In genomic region chr2:26602631-26603030, GRCm38 (mm10) we compare ENCODE assay signal across 11 mouse cellular contexts. TPM values are rescaled to one million over a fixed set of nuclear protein-coding genes. Genes with fewer than 3 reads are reported as not detected.
A peak's percentile ranks its signal among the peaks of the same experiment; 100 is the strongest.
DNase-seq lines count a peak whose midpoint lies in the region; ATAC-seq and TF ChIP-seq lines count a peak whose summit lies in the region.
"Had no signal": no experiment of that assay in that cellular context is flagged by ENCODE, and none has a peak within 500 bp of the region (broad histone marks: within the 10 kb centered on the region; RNA-seq: fewer than 3 reads in every experiment).

No protein-coding gene starts in this region.

- 79% methylated on average over 5 of the region's 5 CpGs for WGBS in kidney, embryonic 14.5 days
- WGBS in bone marrow, adult 2 months: 54% methylated on average over 5 of the region's 5 CpGs
- 82% methylated on average over 5 of the region's 5 CpGs for WGBS in embryonic facial prominence, embryonic 14.5 days
- WGBS in liver, embryonic 14.5 days (ENCODE audit: insufficient replicate concordance): 55% methylated on average over 5 of the region's 5 CpGs

- peak overlapping the region; percentile 70 for H3K4me3 ChIP-seq in kidney, embryonic 14.5 days (ENCODE audit: low read length)
- peak overlapping the region; percentile 93 for H3K4me3 ChIP-seq in bone marrow, adult 2 months (replicated peaks; ENCODE audit: control insufficient read depth, low read depth, low read length)
- H3K4me3 ChIP-seq in embryonic facial prominence, embryonic 14.5 days (ENCODE audit: low read depth, low read length): peak overlapping the region; percentile 76
- peak overlapping the region; percentile 54 to 64; a peak in 3 of 4 replicates for H3K4me3 ChIP-seq in liver, embryonic 14.5 days (ENCODE audit: insufficient read depth in 1 of 2, low read depth in 2 of 2, low read length in 2 of 2)

- peak overlapping the region; percentile 88 for H3K4me2 ChIP-seq in kidney, embryonic 14.5 days (replicated peaks; ENCODE audit: low read depth, low read length)
- peak overlapping the region; percentile 86; the same call in 1 of the 2 replicates for H3K4me2 ChIP-seq in embryonic facial prominence, embryonic 14.5 days (ENCODE audit: low read depth, low read length)
- peak overlapping the region; percentile 58 for H3K4me2 ChIP-seq in liver, embryonic 14.5 days (ENCODE audit: low read depth)

- H3K36me3 ChIP-seq in kidney, embryonic 14.5 days (ENCODE audit: control insufficient read depth, insufficient read depth, low read length): no peaks in the 10 kb centered on the region
- no peaks in the 10 kb centered on the region for H3K36me3 ChIP-seq in embryonic facial prominence, embryonic 14.5 days (ENCODE audit: control insufficient read depth, insufficient read depth, low read length)
- no peaks in the 10 kb centered on the region for H3K36me3 ChIP-seq in liver, embryonic 14.5 days (replicated peaks; ENCODE audit: control insufficient read depth, insufficient read depth, low read depth)
- H3K36me3 ChIP-seq: midbrain, embryonic 10.5 days had no signal

- ATAC-seq in kidney, embryonic 14.5 days (ENCODE audit: low FRiP score, low TSS enrichment): no peak
- no peak for ATAC-seq in embryonic facial prominence, embryonic 14.5 days (ENCODE audit: low read depth)
- no peak for ATAC-seq in liver, embryonic 14.5 days (ENCODE audit: insufficient read depth)
- ATAC-seq: forebrain, embryonic 16.5 days had no signal

- TF ChIP-seq POLR2A in bone marrow, adult 2 months (IDR thresholded peaks at IDR 0.05; ENCODE audit: borderline replicate concordance, control insufficient read depth, low read depth, low read length): no peak

- H3K9ac ChIP-seq in kidney, embryonic 14.5 days (ENCODE audit: low read depth, low read length): peak overlapping the region; percentile 81
- no peak overlapping the region for H3K9ac ChIP-seq in embryonic facial prominence, embryonic 14.5 days (ENCODE audit: low read depth, low read length)
- H3K9ac ChIP-seq in liver, embryonic 14.5 days (replicated peaks): no peak overlapping the region

- no peak for TF ChIP-seq CTCF in bone marrow, adult 2 months (IDR thresholded peaks at IDR 0.05; ENCODE audit: control insufficient read depth, insufficient read depth, low read length)
- no peak for TF ChIP-seq CTCF in liver, embryonic 14.5 days (IDR thresholded peaks at IDR 0.05; ENCODE audit: low read depth)

- peaks cover 19% of the 10 kb centered on the region; the same call in 1 of the 2 replicates for H3K4me1 ChIP-seq in kidney, embryonic 14.5 days (ENCODE audit: control insufficient read depth, insufficient read depth, low read length)
- H3K4me1 ChIP-seq in bone marrow, adult 2 months (ENCODE audit: control insufficient read depth, insufficient read depth, low read length): peaks cover 6% of the 10 kb centered on the region
- peaks cover 8% of the 10 kb centered on the region for H3K4me1 ChIP-seq in embryonic facial prominence, embryonic 14.5 days (ENCODE audit: control insufficient read depth, insufficient read depth, low read length)
- peaks cover 0 to 17% of the 10 kb centered on the region in 2 experiments; a peak in 2 of 4 replicates for H3K4me1 ChIP-seq in liver, embryonic 14.5 days (replicated peaks; ENCODE audit: control insufficient read depth in 2 of 2, insufficient read depth in 2 of 2, low read length in 1 of 2)

- H3K9me3 ChIP-seq in kidney, embryonic 14.5 days (ENCODE audit: control insufficient read depth, low read length): no peaks in the 10 kb centered on the region
- H3K9me3 ChIP-seq in embryonic facial prominence, embryonic 14.5 days (ENCODE audit: control insufficient read depth, low read length): no peaks in the 10 kb centered on the region
- no peaks in the 10 kb centered on the region for H3K9me3 ChIP-seq in liver, embryonic 14.5 days (ENCODE audit: control insufficient read depth, low read length)
- H3K9me3 ChIP-seq: midbrain, embryonic 10.5 days had no signal

- no peaks in the 10 kb centered on the region for H3K27me3 ChIP-seq in kidney, embryonic 14.5 days (ENCODE audit: control insufficient read depth, insufficient read depth, low read length)
- H3K27me3 ChIP-seq in embryonic facial prominence, embryonic 14.5 days (replicated peaks; ENCODE audit: control insufficient read depth, insufficient read depth, low read length): no peaks in the 10 kb centered on the region
- peaks cover 7% of the 10 kb centered on the region for H3K27me3 ChIP-seq in liver, embryonic 14.5 days (ENCODE audit: control insufficient read depth, insufficient read depth, low read length)

- no peak overlapping the region for H3K27ac ChIP-seq in kidney, embryonic 14.5 days (ENCODE audit: low read depth, low read length)
- H3K27ac ChIP-seq in bone marrow, adult 2 months (ENCODE audit: control insufficient read depth, insufficient read depth, low read depth, low read length, poor library complexity): peak overlapping the region; percentile 100
- H3K27ac ChIP-seq in embryonic facial prominence, embryonic 14.5 days (replicated peaks; ENCODE audit: low read depth, low read length): no peak overlapping the region
- H3K27ac ChIP-seq in liver, embryonic 14.5 days: no peak overlapping the region
- H3K27ac ChIP-seq: hindbrain, embryonic 14.5 days had no signal

- no peak for TF ChIP-seq EP300 in liver, embryonic 14.5 days (IDR thresholded peaks at IDR 0.05; ENCODE audit: low read depth)

- DNase-seq in kidney, postnatal 10 days: no peak
- DNase-seq in embryonic facial prominence, embryonic 14.5 days (ENCODE audit: low spot score): no peak
- no peak for DNase-seq in liver, embryonic 14.5 days (ENCODE audit: low read depth in 3 of 3, low spot score in 3 of 3)
- no peak for DNase-seq in layer of hippocampus, adult 9-10 months (ENCODE audit: low spot score)
- no peak for DNase-seq in right cerebral cortex, postnatal 25 days
- DNase-seq: cerebellum, postnatal 25 days had no signal

RNA-seq across cellular contexts. Expression of gene Agpat2, which starts 1.6 kb away (rescaled TPM):
- polyA plus RNA-seq in kidney, embryonic 14.5 days (2014; fragmentation: Nextera tagmentation; extraction: Ambion mirVana): 30.0 and 41.4 TPM in 2 replicates
- 10.6 and 32.5 TPM in 2 replicates for polyA plus RNA-seq in bone marrow, adult 2 months (2011; ENCODE audit: insufficient read depth, insufficient read length, low replicate concordance, missing spikeins)
- 25.1 and 26.7 TPM in 2 replicates for polyA plus RNA-seq in embryonic facial prominence, embryonic 14.5 days (2014; fragmentation: Nextera tagmentation; extraction: Ambion mirVana)
- 27.2 and 29.8 TPM in 2 replicates for polyA plus RNA-seq in liver, embryonic 14.5 days (2012; rRNA removed)
- polyA plus RNA-seq in liver, embryonic 14.5 days (2014; fragmentation: Nextera tagmentation; extraction: Ambion mirVana): 31.4 and 32.8 TPM in 2 replicates

RNA-seq across cellular contexts. Expression of gene Gm20532, which starts 16.2 kb away (rescaled TPM):
- not detected in 2 replicates for polyA plus RNA-seq in kidney, embryonic 14.5 days (2014; fragmentation: Nextera tagmentation; extraction: Ambion mirVana)
- not detected in 2 replicates for polyA plus RNA-seq in bone marrow, adult 2 months (2011; ENCODE audit: insufficient read depth, insufficient read length, low replicate concordance, missing spikeins)
- not detected in 2 replicates for polyA plus RNA-seq in embryonic facial prominence, embryonic 14.5 days (2014; fragmentation: Nextera tagmentation; extraction: Ambion mirVana)
- polyA plus RNA-seq in liver, embryonic 14.5 days (2012; rRNA removed): not detected in 2 replicates
- polyA plus RNA-seq in liver, embryonic 14.5 days (2014; fragmentation: Nextera tagmentation; extraction: Ambion mirVana): not detected in 2 replicates
- polyA plus RNA-seq: forebrain, embryonic 16.5 days; hindbrain, embryonic 14.5 days; midbrain, embryonic 10.5 days had no signal

RNA-seq across cellular contexts. Expression of gene Egfl7, which starts 22.8 kb away (rescaled TPM):
- polyA plus RNA-seq in kidney, embryonic 14.5 days (2014; fragmentation: Nextera tagmentation; extraction: Ambion mirVana): 172 and 194 TPM in 2 replicates
- polyA plus RNA-seq in bone marrow, adult 2 months (2011; ENCODE audit: insufficient read depth, insufficient read length, low replicate concordance, missing spikeins): 91.0 and 128 TPM in 2 replicates
- polyA plus RNA-seq in embryonic facial prominence, embryonic 14.5 days (2014; fragmentation: Nextera tagmentation; extraction: Ambion mirVana): 110 and 119 TPM in 2 replicates
- polyA plus RNA-seq in liver, embryonic 14.5 days (2012; rRNA removed): 61.7 and 68.0 TPM in 2 replicates
- 46.8 and 47.6 TPM in 2 replicates for polyA plus RNA-seq in liver, embryonic 14.5 days (2014; fragmentation: Nextera tagmentation; extraction: Ambion mirVana)

RNA-seq across cellular contexts. Expression of gene Fam69b, which starts 25.6 kb away (rescaled TPM):
- polyA plus RNA-seq in kidney, embryonic 14.5 days (2014; fragmentation: Nextera tagmentation; extraction: Ambion mirVana): 30.3 and 39.1 TPM in 2 replicates
- polyA plus RNA-seq in bone marrow, adult 2 months (2011; ENCODE audit: insufficient read depth, insufficient read length, low replicate concordance, missing spikeins): 0.99 and 4.2 TPM in 2 replicates
- polyA plus RNA-seq in embryonic facial prominence, embryonic 14.5 days (2014; fragmentation: Nextera tagmentation; extraction: Ambion mirVana): 31.1 and 40.1 TPM in 2 replicates
- 0.78 and 0.94 TPM in 2 replicates for polyA plus RNA-seq in liver, embryonic 14.5 days (2012; rRNA removed)
- 0.70 and 0.78 TPM in 2 replicates for polyA plus RNA-seq in liver, embryonic 14.5 days (2014; fragmentation: Nextera tagmentation; extraction: Ambion mirVana)
